Mouse (Mus musculus): Measurements from ENCODE around the gene Zzef1. TPM values are rescaled to one million over a fixed set of nuclear protein-coding genes. Genes with fewer than 3 reads are reported as not detected.

Zzef1 gene
- polyA plus RNA-seq (2015; fragmentation: Nextera tagmentation; extraction: Ambion mirVana) = 6.9 and 7.1 TPM in 2 replicates

GRCm38 (mm10) chr11:72795455-72796295 is at the start of gene Zzef1, which contains the start of gene Cyb5d2:
Gene Zzef1, plus strand, starts transcription at chr11:72796226.
Gene Cyb5d2, minus strand, starts transcription at chr11:72796142.
- Histone ChIP-seq H3K9ac (ENCODE audit: low read depth, low read length) (peak within 1 kb of the TSS; percentile 88), H3K4me2 (ENCODE audit: low read length) (peak within 1 kb of the TSS; percentile 60), H3K27ac (peak within 1 kb of the TSS; percentile 92), H3K27me3 (ENCODE audit: insufficient read depth, low read length) (no peaks in the 10 kb centered on the region), H3K9me3 (replicated peaks; ENCODE audit: low read length) (no peaks in the 10 kb centered on the region), H3K4me1 (replicated peaks; ENCODE audit: insufficient read depth, low read length) (0 out of 2 replicates have a peak, but pooled peaks cover 5% of the 10 kb centered on the region), H3K4me3 (replicated peaks; ENCODE audit: low read depth, low read length) (peak within 1 kb of the TSS; percentile 100), H3K36me3 (ENCODE audit: insufficient read depth, low read length) (no peaks in the 10 kb centered on the region)
- WGBS = under 1% methylated on average over 64 of the region's 69 CpGs
- 0 out of 2 replicates have a peak, but pooled peaks have one; percentile 3 for TF ChIP-seq CTCF (IDR thresholded peaks at IDR 0.05; ENCODE audit: low read depth)
- ATAC-seq (replicated peaks; ENCODE audit: low FRiP score, low read depth) = peak; percentile 92
- peak; percentile 99 for DNase-seq (ENCODE audit: low spot score)

GRCm38 (mm10) chr11:72751956-72752355 is 44.1 kb upstream of the Zzef1 start:
- H3K9me3 ChIP-seq (replicated peaks; ENCODE audit: low read length) = no peaks in the 10 kb centered on the region
- 38% methylated on average over 2 of the region's 2 CpGs for WGBS
- H3K27me3 ChIP-seq (ENCODE audit: insufficient read depth, low read length) = no peaks in the 10 kb centered on the region
- no peak overlapping the region for H3K27ac ChIP-seq
- no peak overlapping the region for H3K4me2 ChIP-seq (ENCODE audit: low read length)
- H3K4me1 ChIP-seq (replicated peaks; ENCODE audit: insufficient read depth, low read length) = no peaks in the 10 kb centered on the region
- TF ChIP-seq CTCF (IDR thresholded peaks at IDR 0.05; ENCODE audit: low read depth) = peak; percentile 27; the same call in 1 of the 2 replicates
- no peak for DNase-seq (ENCODE audit: low spot score)
- H3K9ac ChIP-seq (ENCODE audit: low read depth, low read length) = no peak overlapping the region
- peaks cover 80% of the 10 kb centered on the region for H3K36me3 ChIP-seq (ENCODE audit: insufficient read depth, low read length)
- ATAC-seq (replicated peaks; ENCODE audit: low FRiP score, low read depth) = no peak
- H3K4me3 ChIP-seq (replicated peaks; ENCODE audit: low read depth, low read length) = no peak overlapping the region

GRCm38 (mm10) chr11:72758316-72758715 is 37.7 kb upstream of the Zzef1 start:
- Histone ChIP-seq H3K4me1 (replicated peaks; ENCODE audit: insufficient read depth, low read length) (no peaks in the 10 kb centered on the region), H3K36me3 (ENCODE audit: insufficient read depth, low read length) (peaks cover 71% of the 10 kb centered on the region), H3K4me2 (ENCODE audit: low read length) (no peak overlapping the region), H3K4me3 (replicated peaks; ENCODE audit: low read depth, low read length) (no peak overlapping the region), H3K9me3 (replicated peaks; ENCODE audit: low read length) (no peaks in the 10 kb centered on the region), H3K9ac (ENCODE audit: low read depth, low read length) (no peak overlapping the region), H3K27ac (no peak overlapping the region), H3K27me3 (ENCODE audit: insufficient read depth, low read length) (no peaks in the 10 kb centered on the region)
- ATAC-seq (replicated peaks; ENCODE audit: low FRiP score, low read depth) = no peak
- 94% methylated on average over 5 of the region's 5 CpGs for WGBS
- no peak for TF ChIP-seq CTCF (IDR thresholded peaks at IDR 0.05; ENCODE audit: low read depth)
- no peak for DNase-seq (ENCODE audit: low spot score)

GRCm38 (mm10) chr11:72759581-72759980 is 36.4 kb upstream of the Zzef1 start:
- H3K4me1 ChIP-seq (replicated peaks; ENCODE audit: insufficient read depth, low read length) = no peaks in the 10 kb centered on the region
- no peak overlapping the region for H3K9ac ChIP-seq (ENCODE audit: low read depth, low read length)
- WGBS = 84% methylated on average over 6 of the region's 6 CpGs
- DNase-seq (ENCODE audit: low spot score) = no peak
- no peak overlapping the region for H3K4me3 ChIP-seq (replicated peaks; ENCODE audit: low read depth, low read length)
- peaks cover 80% of the 10 kb centered on the region for H3K36me3 ChIP-seq (ENCODE audit: insufficient read depth, low read length)
- H3K9me3 ChIP-seq (replicated peaks; ENCODE audit: low read length) = no peaks in the 10 kb centered on the region
- ATAC-seq (replicated peaks; ENCODE audit: low FRiP score, low read depth) = no peak
- no peak overlapping the region for H3K4me2 ChIP-seq (ENCODE audit: low read length)
- H3K27ac ChIP-seq = no peak overlapping the region
- H3K27me3 ChIP-seq (ENCODE audit: insufficient read depth, low read length) = no peaks in the 10 kb centered on the region
- TF ChIP-seq CTCF (IDR thresholded peaks at IDR 0.05; ENCODE audit: low read depth) = no peak

DNA sequence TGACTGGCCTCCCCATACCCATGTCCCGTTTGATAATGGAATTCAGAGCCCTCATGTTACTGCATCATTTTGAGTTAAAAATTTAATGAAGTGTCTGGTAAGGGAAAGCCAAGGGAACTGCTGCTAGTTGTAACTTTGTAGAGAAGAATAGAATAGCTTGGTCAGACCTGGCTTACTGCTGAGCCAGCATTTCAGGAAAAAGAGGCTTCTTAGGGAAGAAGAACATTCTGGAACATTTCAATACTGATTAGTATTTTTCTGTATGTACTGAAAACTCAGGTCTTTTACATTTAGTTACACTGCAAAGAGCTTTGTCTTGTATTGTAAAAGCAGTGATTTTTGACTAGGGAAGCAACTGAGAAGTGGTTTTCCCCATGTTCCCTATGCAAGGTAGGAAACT is 35.2 kb upstream of the Zzef1 start:
- ATAC-seq (replicated peaks; ENCODE audit: low FRiP score, low read depth) = no peak
- TF ChIP-seq CTCF (IDR thresholded peaks at IDR 0.05; ENCODE audit: low read depth) = no peak
- WGBS = 88% methylated on average over 1 of the region's 1 CpGs

DNA sequence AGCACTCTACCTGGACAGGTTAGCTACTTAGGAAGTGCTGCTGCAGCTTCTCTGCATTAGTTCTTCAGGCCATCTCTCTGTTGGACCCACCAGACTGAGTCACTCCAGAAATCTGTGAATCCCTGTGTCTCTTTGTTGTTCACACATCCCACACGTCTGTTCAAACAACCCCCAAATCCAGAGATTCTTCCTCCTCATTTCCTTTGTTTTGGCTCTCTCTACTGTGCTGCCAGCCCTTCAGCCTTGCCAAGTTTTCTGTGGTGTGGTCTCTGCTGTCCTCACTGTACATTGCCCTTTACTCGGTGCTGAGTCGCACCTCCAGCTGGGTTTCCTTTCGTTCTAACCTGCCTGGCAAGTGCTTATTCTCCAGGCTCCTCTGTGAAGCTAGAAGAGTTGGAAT is 31.8 kb upstream of the Zzef1 start:
- Histone ChIP-seq H3K4me3 (replicated peaks; ENCODE audit: low read depth, low read length) (no peak overlapping the region), H3K27ac (no peak overlapping the region), H3K36me3 (ENCODE audit: insufficient read depth, low read length) (peaks cover 59% of the 10 kb centered on the region), H3K9me3 (replicated peaks; ENCODE audit: low read length) (no peaks in the 10 kb centered on the region), H3K9ac (ENCODE audit: low read depth, low read length) (no peak overlapping the region), H3K4me2 (ENCODE audit: low read length) (no peak overlapping the region), H3K4me1 (replicated peaks; ENCODE audit: insufficient read depth, low read length) (no peaks in the 10 kb centered on the region), H3K27me3 (ENCODE audit: insufficient read depth, low read length) (no peaks in the 10 kb centered on the region)
- ATAC-seq (replicated peaks; ENCODE audit: low FRiP score, low read depth) = no peak
- WGBS = 87% methylated on average over 4 of the region's 4 CpGs
- TF ChIP-seq CTCF (IDR thresholded peaks at IDR 0.05; ENCODE audit: low read depth) = no peak
- DNase-seq (ENCODE audit: low spot score) = no peak

More for the DNA sequence above, 35.2 kb upstream of the Zzef1 start:
- Histone ChIP-seq H3K9me3 (replicated peaks; ENCODE audit: low read length) (no peaks in the 10 kb centered on the region), H3K9ac (ENCODE audit: low read depth, low read length) (no peak overlapping the region), H3K27ac (no peak overlapping the region), H3K36me3 (ENCODE audit: insufficient read depth, low read length) (peaks cover 75% of the 10 kb centered on the region), H3K4me3 (replicated peaks; ENCODE audit: low read depth, low read length) (no peak overlapping the region), H3K4me1 (replicated peaks; ENCODE audit: insufficient read depth, low read length) (no peaks in the 10 kb centered on the region), H3K4me2 (ENCODE audit: low read length) (no peak overlapping the region), H3K27me3 (ENCODE audit: insufficient read depth, low read length) (no peaks in the 10 kb centered on the region)
- no peak for DNase-seq (ENCODE audit: low spot score)
